Mouse (Mus musculus): ENCODE data around the gene Cd69. TPM values are rescaled to one million over a fixed set of nuclear protein-coding genes. Genes with fewer than 3 reads are reported as not detected.

Gene Cd69
- polyA plus RNA-seq, 1 experiment from 2014 or later = 0.11 TPM

- WGBS = 68% methylated on average over 13 of the region's 18 CpGs
- DNase-seq (ENCODE audit: low spot score) = no peak
- H3K4me3 ChIP-seq (ENCODE audit: low read depth, low read length) = no peak overlapping the region
- H3K9ac ChIP-seq (ENCODE audit: low read length) = no peak overlapping the region
- H3K36me3 ChIP-seq (ENCODE audit: control insufficient read depth, insufficient read depth, low read length) = no peaks in the 10 kb centered on the region
- no peak overlapping the region for H3K27ac ChIP-seq (replicated peaks; ENCODE audit: low read depth, low read length)
- no peak overlapping the region for H3K4me2 ChIP-seq (ENCODE audit: low read depth, severe bottlenecking)
- no peaks in the 10 kb centered on the region for H3K4me1 ChIP-seq (ENCODE audit: control insufficient read depth, insufficient read depth, low read length)
- no peaks in the 10 kb centered on the region for H3K9me3 ChIP-seq (ENCODE audit: control insufficient read depth, low read length)
- no peak for ATAC-seq (ENCODE audit: insufficient number of reproducible peaks, low FRiP score, low TSS enrichment, low read depth)
- H3K27me3 ChIP-seq (ENCODE audit: control insufficient read depth, insufficient read depth, low read length) = no peaks in the 10 kb centered on the region
Observed at GRCm38 (mm10) chr6:129233955-129234369, 41.3 kb downstream of the Cd69 start.

- no peaks in the 10 kb centered on the region for H3K4me1 ChIP-seq (ENCODE audit: control insufficient read depth, insufficient read depth, low read length)
- no peaks in the 10 kb centered on the region for H3K27me3 ChIP-seq (ENCODE audit: control insufficient read depth, insufficient read depth, low read length)
- 84% methylated on average over 6 of the region's 6 CpGs for WGBS
- no peaks in the 10 kb centered on the region for H3K36me3 ChIP-seq (ENCODE audit: control insufficient read depth, insufficient read depth, low read length)
- H3K4me3 ChIP-seq (ENCODE audit: low read depth, low read length) = no peak overlapping the region
- DNase-seq (ENCODE audit: low spot score) (no peak), ATAC-seq (ENCODE audit: insufficient number of reproducible peaks, low FRiP score, low TSS enrichment, low read depth) (no peak)
- H3K9me3 ChIP-seq (ENCODE audit: control insufficient read depth, low read length) = no peaks in the 10 kb centered on the region
- H3K4me2 ChIP-seq (ENCODE audit: low read depth, severe bottlenecking) = no peak overlapping the region
- no peak overlapping the region for H3K9ac ChIP-seq (ENCODE audit: low read length)
- H3K27ac ChIP-seq (replicated peaks; ENCODE audit: low read depth, low read length) = no peak overlapping the region
Observed at GRCm38 (mm10) chr6:129233366-129233954, 41.8 kb downstream of the Cd69 start.

GRCm38 (mm10) chr6:129232842-129233205, 42.4 kb downstream of the Cd69 start:
- DNase-seq (ENCODE audit: low spot score) (no peak), ATAC-seq (ENCODE audit: insufficient number of reproducible peaks, low FRiP score, low TSS enrichment, low read depth) (no peak)
- H3K4me3 ChIP-seq (ENCODE audit: low read depth, low read length) = no peak overlapping the region
- no peaks in the 10 kb centered on the region for H3K9me3 ChIP-seq (ENCODE audit: control insufficient read depth, low read length)
- no peaks in the 10 kb centered on the region for H3K4me1 ChIP-seq (ENCODE audit: control insufficient read depth, insufficient read depth, low read length)
- H3K27me3 ChIP-seq (ENCODE audit: control insufficient read depth, insufficient read depth, low read length) = no peaks in the 10 kb centered on the region
- no peak overlapping the region for H3K9ac ChIP-seq (ENCODE audit: low read length)
- no peak overlapping the region for H3K27ac ChIP-seq (replicated peaks; ENCODE audit: low read depth, low read length)
- H3K4me2 ChIP-seq (ENCODE audit: low read depth, severe bottlenecking) = no peak overlapping the region
- 83% methylated on average over 9 of the region's 9 CpGs for WGBS
- H3K36me3 ChIP-seq (ENCODE audit: control insufficient read depth, insufficient read depth, low read length) = no peaks in the 10 kb centered on the region

- WGBS = 81% methylated on average over 5 of the region's 5 CpGs
- Histone ChIP-seq H3K4me3 (ENCODE audit: low read depth, low read length) (no peak overlapping the region), H3K27ac (replicated peaks; ENCODE audit: low read depth, low read length) (no peak overlapping the region), H3K27me3 (ENCODE audit: control insufficient read depth, insufficient read depth, low read length) (no peaks in the 10 kb centered on the region), H3K4me1 (ENCODE audit: control insufficient read depth, insufficient read depth, low read length) (no peaks in the 10 kb centered on the region), H3K36me3 (ENCODE audit: control insufficient read depth, insufficient read depth, low read length) (no peaks in the 10 kb centered on the region), H3K4me2 (ENCODE audit: low read depth, severe bottlenecking) (no peak overlapping the region), H3K9ac (ENCODE audit: low read length) (no peak overlapping the region), H3K9me3 (ENCODE audit: control insufficient read depth, low read length) (no peaks in the 10 kb centered on the region)
- DNase-seq (ENCODE audit: low spot score) = no peak
- ATAC-seq (ENCODE audit: insufficient number of reproducible peaks, low FRiP score, low TSS enrichment, low read depth) = no peak
Observed at GRCm38 (mm10) chr6:129232005-129232841, 43.0 kb downstream of the Cd69 start.

GRCm38 (mm10) chr6:129229774-129230578, 45.3 kb downstream of the Cd69 start:
- H3K36me3 ChIP-seq (ENCODE audit: control insufficient read depth, insufficient read depth, low read length) = no peaks in the 10 kb centered on the region
- no peaks in the 10 kb centered on the region for H3K4me1 ChIP-seq (ENCODE audit: control insufficient read depth, insufficient read depth, low read length)
- H3K4me3 ChIP-seq (ENCODE audit: low read depth, low read length) = no peak overlapping the region
- no peak overlapping the region for H3K27ac ChIP-seq (replicated peaks; ENCODE audit: low read depth, low read length)
- ATAC-seq (ENCODE audit: insufficient number of reproducible peaks, low FRiP score, low TSS enrichment, low read depth) = no peak
- 86% methylated on average over 3 of the region's 3 CpGs for WGBS
- no peak overlapping the region for H3K9ac ChIP-seq (ENCODE audit: low read length)
- H3K27me3 ChIP-seq (ENCODE audit: control insufficient read depth, insufficient read depth, low read length) = no peaks in the 10 kb centered on the region
- no peak for DNase-seq (ENCODE audit: low spot score)
- H3K9me3 ChIP-seq (ENCODE audit: control insufficient read depth, low read length) = no peaks in the 10 kb centered on the region
- no peak overlapping the region for H3K4me2 ChIP-seq (ENCODE audit: low read depth, severe bottlenecking)

GRCm38 (mm10) chr6:129228935-129229773, 46.1 kb downstream of the Cd69 start:
- Histone ChIP-seq H3K4me2 (ENCODE audit: low read depth, severe bottlenecking) (no peak overlapping the region), H3K27me3 (ENCODE audit: control insufficient read depth, insufficient read depth, low read length) (no peaks in the 10 kb centered on the region), H3K27ac (replicated peaks; ENCODE audit: low read depth, low read length) (no peak overlapping the region), H3K4me1 (ENCODE audit: control insufficient read depth, insufficient read depth, low read length) (no peaks in the 10 kb centered on the region), H3K4me3 (ENCODE audit: low read depth, low read length) (no peak overlapping the region), H3K9me3 (ENCODE audit: control insufficient read depth, low read length) (no peaks in the 10 kb centered on the region), H3K9ac (ENCODE audit: low read length) (no peak overlapping the region), H3K36me3 (ENCODE audit: control insufficient read depth, insufficient read depth, low read length) (no peaks in the 10 kb centered on the region)
- ATAC-seq (ENCODE audit: insufficient number of reproducible peaks, low FRiP score, low TSS enrichment, low read depth) (no peak), DNase-seq (ENCODE audit: low spot score) (no peak)
- WGBS = 64% methylated on average over 3 of the region's 3 CpGs

GRCm38 (mm10) chr6:129225078-129225477, 50.2 kb downstream of the Cd69 start:
- H3K9ac ChIP-seq (ENCODE audit: low read length) = no peak overlapping the region
- H3K4me2 ChIP-seq (ENCODE audit: low read depth, severe bottlenecking) = no peak overlapping the region
- ATAC-seq (ENCODE audit: insufficient number of reproducible peaks, low FRiP score, low TSS enrichment, low read depth) = no peak
- H3K4me1 ChIP-seq (ENCODE audit: control insufficient read depth, insufficient read depth, low read length) = no peaks in the 10 kb centered on the region
- DNase-seq (ENCODE audit: low spot score) = no peak
- H3K36me3 ChIP-seq (ENCODE audit: control insufficient read depth, insufficient read depth, low read length) = no peaks in the 10 kb centered on the region
- no peak overlapping the region for H3K4me3 ChIP-seq (ENCODE audit: low read depth, low read length)
- no peaks in the 10 kb centered on the region for H3K27me3 ChIP-seq (ENCODE audit: control insufficient read depth, insufficient read depth, low read length)
- WGBS = 79% methylated on average over 2 of the region's 2 CpGs
- no peak overlapping the region for H3K27ac ChIP-seq (replicated peaks; ENCODE audit: low read depth, low read length)
- H3K9me3 ChIP-seq (ENCODE audit: control insufficient read depth, low read length) = no peaks in the 10 kb centered on the region

- Histone ChIP-seq H3K4me1 (ENCODE audit: control insufficient read depth, insufficient read depth, low read length) (no peaks in the 10 kb centered on the region), H3K36me3 (ENCODE audit: control insufficient read depth, insufficient read depth, low read length) (no peaks in the 10 kb centered on the region), H3K9me3 (ENCODE audit: control insufficient read depth, low read length) (no peaks in the 10 kb centered on the region), H3K4me2 (ENCODE audit: low read depth, severe bottlenecking) (no peak overlapping the region), H3K27ac (replicated peaks; ENCODE audit: low read depth, low read length) (no peak overlapping the region), H3K27me3 (ENCODE audit: control insufficient read depth, insufficient read depth, low read length) (no peaks in the 10 kb centered on the region), H3K4me3 (ENCODE audit: low read depth, low read length) (no peak overlapping the region), H3K9ac (ENCODE audit: low read length) (no peak overlapping the region)
- ATAC-seq (ENCODE audit: insufficient number of reproducible peaks, low FRiP score, low TSS enrichment, low read depth) (no peak), DNase-seq (ENCODE audit: low spot score) (no peak)
- WGBS = 80% methylated on average over 1 of the region's 1 CpGs
Observed at GRCm38 (mm10) chr6:129224090-129224489, 51.1 kb downstream of the Cd69 start.
